Mouse (Mus musculus) CH12.LX (cell line): ENCODE results near the gene Rragc.

Experiments
- BHLHE40 ChIP-seq: IDR thresholded peaks from 2 replicates; pipeline ENCODE4 v1.6.1; 2011; ENCODE audit warnings: mild to moderate bottlenecking, low read depth, low read length, improper control_type of control experiment
- CHD1 ChIP-seq: IDR thresholded peaks from 2 replicates; pipeline ENCODE4 v1.6.1; 2012; ENCODE audit warnings: low read depth, low read length, improper control_type of control experiment, inconsistent platforms
- CTCF ChIP-seq, 2 experiments: IDR thresholded peaks in 1 of 2; conservative IDR thresholded peaks in 1 of 2; 2 replicates each; pipeline ENCODE4 v1.5.1; 2011 to 2012; ENCODE audit warnings: low read depth in 2 of 2, low read length in 2 of 2, improper control_type of control experiment in 1 of 2, inconsistent platforms in 1 of 2, mild to moderate bottlenecking in 1 of 2, moderate library complexity in 1 of 2
- E2F4 ChIP-seq: IDR thresholded peaks from 2 replicates; pipeline ENCODE4 v1.6.1; 2011; ENCODE audit warnings: low read depth, low read length, improper control_type of control experiment; ENCODE audit not compliant: insufficient replicate concordance
- ELF1 ChIP-seq: IDR thresholded peaks from 2 replicates; pipeline ENCODE4 v1.6.1; 2014; ENCODE audit warnings: low read depth, mild to moderate bottlenecking, inconsistent platforms, low read length, improper control_type of control experiment
- EP300 ChIP-seq: IDR thresholded peaks from 2 replicates; pipeline ENCODE4 v1.6.1; 2011; ENCODE audit warnings: low read length, improper control_type of control experiment
- JUND ChIP-seq: conservative IDR thresholded peaks from 2 replicates; pipeline ENCODE4 v1.6.1; 2011; ENCODE audit warnings: low read depth, low read length, improper control_type of control experiment
- MXI1 ChIP-seq: IDR thresholded peaks from 2 replicates; pipeline ENCODE4 v1.6.1; 2011; ENCODE audit warnings: mild to moderate bottlenecking, low read depth, low read length, improper control_type of control experiment
- MYC ChIP-seq: IDR thresholded peaks from 2 replicates; pipeline ENCODE4 v1.6.1; 2011; ENCODE audit warnings: low read depth, mild to moderate bottlenecking, improper control_type of control experiment, low read length
- POLR2A ChIP-seq: IDR thresholded peaks from 2 replicates; pipeline ENCODE4 v1.6.1; 2011; ENCODE audit warnings: low read depth, mild to moderate bottlenecking, improper control_type of control experiment, low read length
- POLR2AphosphoS2 ChIP-seq: IDR thresholded peaks from 2 replicates; pipeline ENCODE4 v1.6.1; 2011; ENCODE audit warnings: low read depth, low read length, improper control_type of control experiment
- RCOR1 ChIP-seq: conservative IDR thresholded peaks from 2 replicates; pipeline ENCODE4 v1.6.1; 2012; ENCODE audit warnings: low read depth, mild to moderate bottlenecking, inconsistent platforms, low read length, improper control_type of control experiment
- TCF12 ChIP-seq: IDR thresholded peaks from 2 replicates; pipeline ENCODE4 v1.6.1; 2014; ENCODE audit warnings: low read depth, mild to moderate bottlenecking, inconsistent platforms, low read length, improper control_type of control experiment
- ZMIZ1 ChIP-seq: IDR thresholded peaks from 2 replicates; pipeline ENCODE4 v1.6.1; 2012; ENCODE audit warnings: low read depth, mild to moderate bottlenecking, inconsistent platforms, low read length, improper control_type of control experiment

GRCm38 (mm10) chr4:123947149-123947548 is 29.9 kb downstream of the Rragc start:
- TF ChIP-seq JUND = no peak
- TF ChIP-seq POLR2AphosphoS2 = no peak
- TF ChIP-seq ZMIZ1 = no peak
- no peak for TF ChIP-seq CHD1
- TF ChIP-seq RCOR1 = no peak
- no peak for TF ChIP-seq MXI1
- no peak for TF ChIP-seq EP300
- no peak for TF ChIP-seq CTCF (conservative IDR thresholded peaks at IDR 0.05 in 1 of 2, IDR thresholded peaks at IDR 0.05 in 1 of 2; ENCODE audit: low read depth in 2 of 2, low read length in 2 of 2)
- TF ChIP-seq ELF1 = no peak
- TF ChIP-seq TCF12 = no peak
- no peak for TF ChIP-seq BHLHE40
- TF ChIP-seq MYC = no peak
- TF ChIP-seq E2F4 = no peak
- TF ChIP-seq POLR2A = no peak
